Mouse (Mus musculus): ENCODE data around the gene Orai3. TPM values are rescaled to one million over a fixed set of nuclear protein-coding genes. Genes with fewer than 3 reads are reported as not detected.

The Orai3 gene
- total and polyA plus RNA-seq, 3 experiments: 37.5 to 47.2 TPM; not detected in 1

DNA sequence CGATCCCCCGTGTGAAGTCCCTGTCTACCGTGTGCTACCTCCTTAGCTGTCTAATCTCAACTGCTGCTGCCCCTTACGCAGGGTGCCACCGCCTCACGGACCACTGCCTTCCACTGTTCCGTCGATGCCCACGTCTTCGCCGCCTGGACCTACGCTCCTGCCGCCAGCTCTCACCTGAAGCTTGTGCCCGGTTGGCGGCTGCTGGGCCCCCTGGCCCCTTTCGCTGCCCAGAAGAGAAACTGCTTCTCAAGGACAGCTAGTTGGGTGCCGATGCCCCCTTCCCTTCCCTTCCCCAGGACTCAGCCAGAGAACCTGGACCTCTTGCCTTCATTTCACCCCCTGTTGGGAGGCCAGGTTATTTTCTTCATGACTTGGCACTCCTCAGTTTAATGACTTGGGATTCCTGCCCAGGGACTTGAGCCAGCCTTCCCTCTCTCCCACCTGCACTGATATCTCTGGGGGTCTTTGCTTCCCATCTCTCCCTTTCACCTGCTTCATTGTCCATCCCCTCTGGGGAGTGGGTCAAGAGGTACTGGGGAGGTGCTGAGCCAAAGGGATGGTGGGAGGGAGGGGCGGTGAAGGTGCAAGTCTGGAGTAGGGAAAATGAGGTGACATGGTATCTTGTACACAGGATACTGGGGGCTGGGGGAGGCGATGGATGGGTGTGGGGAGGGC, 1.8 kb upstream of the Orai3 start:
- TF ChIP-seq MAZ (IDR thresholded peaks at IDR 0.05; ENCODE audit: low read depth, low read length) (0 out of 2 replicates have a peak, but pooled peaks have one; percentile 50), GABPA (IDR thresholded peaks at IDR 0.05; ENCODE audit: low read depth, low read length) (no peak)
- peaks cover 24% of the 10 kb centered on the region for H3K79me2 ChIP-seq (ENCODE audit: control insufficient read depth, insufficient read depth, low read length, poor library complexity)
- peak overlapping the region; percentile 9 to 64 for H3K4me3 ChIP-seq (ENCODE audit: control insufficient read depth in 1 of 2, insufficient read depth in 1 of 2, low read depth in 2 of 2, low read length in 2 of 2)
- H3K27me3 ChIP-seq (ENCODE audit: control insufficient read depth in 1 of 2, insufficient read depth in 2 of 2, low read length in 2 of 2): no peaks in the 10 kb centered on the region
- H3K9ac ChIP-seq (ENCODE audit: control insufficient read depth, low read depth, low read length, poor library complexity, severe bottlenecking): peak overlapping the region; percentile 78
- H3K36me3 ChIP-seq (ENCODE audit: control insufficient read depth in 1 of 2, insufficient read depth in 2 of 2, low read length in 2 of 2): peaks cover 0 to 35% of the 10 kb centered on the region in 2 experiments; a peak in 2 of 4 replicates
- peaks cover 8 to 38% of the 10 kb centered on the region in 2 experiments for H3K4me1 ChIP-seq (ENCODE audit: control insufficient read depth in 1 of 2, insufficient read depth in 2 of 2, low read length in 2 of 2)
- DNase-seq (ENCODE audit: low read depth, low spot score): no peak
- H3K27ac ChIP-seq (ENCODE audit: control insufficient read depth, low read depth, low read length): peak overlapping the region; percentile 91
- no peaks in the 10 kb centered on the region for H3K9me3 ChIP-seq (replicated peaks; ENCODE audit: insufficient read depth, low read length)

DNA sequence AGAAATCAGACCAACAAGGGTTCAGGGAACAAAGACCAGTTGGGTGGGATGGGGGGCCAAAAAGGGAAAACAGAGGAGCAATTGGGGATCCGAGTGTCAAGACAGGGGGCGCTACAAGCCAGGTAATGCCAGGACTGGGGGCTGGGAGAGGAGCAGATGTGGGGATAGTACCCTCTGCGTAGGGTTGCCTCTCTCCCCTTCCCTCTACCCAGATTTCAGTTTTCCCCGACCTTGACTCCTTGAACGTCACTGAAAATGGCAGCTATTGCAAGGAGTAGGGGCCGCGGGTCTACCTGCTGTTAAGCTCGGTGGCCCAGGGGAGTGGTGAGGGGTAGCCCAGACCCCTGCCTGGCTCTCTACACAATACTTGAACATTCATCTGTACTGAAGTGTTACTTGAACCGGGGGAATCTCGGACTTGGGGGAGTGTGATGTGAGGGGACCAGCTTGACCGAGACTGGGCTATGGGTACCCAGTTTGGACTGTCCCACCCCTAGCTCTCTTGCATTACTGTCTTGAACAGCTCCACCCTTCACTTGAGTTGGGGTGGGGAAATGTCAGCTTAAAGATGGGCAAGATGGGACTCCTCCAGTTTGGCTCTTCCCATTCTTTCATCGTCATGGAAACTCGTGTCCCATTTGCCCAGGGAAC, 1.1 kb upstream of the Orai3 start:
- DNase-seq (ENCODE audit: low read depth, low spot score): no peak
- Histone ChIP-seq H3K79me2 (ENCODE audit: control insufficient read depth, insufficient read depth, low read length, poor library complexity) (peaks cover 24% of the 10 kb centered on the region), H3K27ac (ENCODE audit: control insufficient read depth, low read depth, low read length) (peak overlapping the region; percentile 38), H3K36me3 (ENCODE audit: control insufficient read depth in 1 of 2, insufficient read depth in 2 of 2, low read length in 2 of 2) (peaks cover 0 to 32% of the 10 kb centered on the region in 2 experiments; a peak in 2 of 4 replicates), H3K4me1 (ENCODE audit: control insufficient read depth in 1 of 2, insufficient read depth in 2 of 2, low read length in 2 of 2) (peaks cover 6 to 36% of the 10 kb centered on the region in 2 experiments), H3K4me3 (ENCODE audit: control insufficient read depth in 1 of 2, insufficient read depth in 1 of 2, low read depth in 2 of 2, low read length in 2 of 2) (peak overlapping the region; percentile 9 to 64), H3K9ac (ENCODE audit: control insufficient read depth, low read depth, low read length, poor library complexity, severe bottlenecking) (peak overlapping the region; percentile 78), H3K9me3 (replicated peaks; ENCODE audit: insufficient read depth, low read length) (no peaks in the 10 kb centered on the region), H3K27me3 (ENCODE audit: control insufficient read depth in 1 of 2, insufficient read depth in 2 of 2, low read length in 2 of 2) (no peaks in the 10 kb centered on the region)
- TF ChIP-seq TCF12 (IDR thresholded peaks at IDR 0.05; ENCODE audit: low read depth, low read length): no peak
- peak; percentile 21 to 61 (median 59); a peak in 5 of 6 replicates for TF ChIP-seq CTCF (IDR thresholded peaks at IDR 0.05 in 2 of 3, conservative IDR thresholded peaks at IDR 0.05 in 1 of 3; ENCODE audit: control insufficient read depth in 1 of 3, insufficient read depth in 1 of 3, low read depth in 2 of 3, low read length in 3 of 3, poor library complexity in 1 of 3, severe bottlenecking in 1 of 3)
- TF ChIP-seq HCFC1 (IDR thresholded peaks at IDR 0.05; ENCODE audit: low read depth, low read length): no peak
- TF ChIP-seq ZC3H11A (IDR thresholded peaks at IDR 0.05; ENCODE audit: low read depth, low read length): peak; percentile 42
- no peak for TF ChIP-seq SIN3A (IDR thresholded peaks at IDR 0.05; ENCODE audit: low read length)
- TF ChIP-seq MXI1 (IDR thresholded peaks at IDR 0.05; ENCODE audit: low read depth, low read length): 0 out of 2 replicates have a peak, but pooled peaks have one; percentile 57
- peak; percentile 39 for TF ChIP-seq RAD21 (IDR thresholded peaks at IDR 0.05; ENCODE audit: low read depth, low read length)
- no peak; a peak in 1 of 4 replicates for TF ChIP-seq POLR2A (IDR thresholded peaks at IDR 0.05; ENCODE audit: control insufficient read depth in 1 of 2, insufficient read depth in 1 of 2, low read depth in 1 of 2, low read length in 2 of 2, poor library complexity in 1 of 2)
- no peak for TF ChIP-seq MEF2A (IDR thresholded peaks at IDR 0.05; ENCODE audit: extremely low read depth, insufficient replicate concordance, low read depth, low read length, poor library complexity, severe bottlenecking)
- no peak for TF ChIP-seq ZMIZ1 (IDR thresholded peaks at IDR 0.05; ENCODE audit: low read depth, low read length)
- peak; percentile 23 for TF ChIP-seq SMC3 (IDR thresholded peaks at IDR 0.05; ENCODE audit: low read depth, low read length)
- 0 out of 2 replicates have a peak, but pooled peaks have one; percentile 21 for TF ChIP-seq TBP (IDR thresholded peaks at IDR 0.05; ENCODE audit: low read depth, low read length)
